Mouse (Mus musculus) mature B cell (primary cell): ENCODE results near the gene Eef1akmt3.

Experiments used
- in situ Hi-C: fragments of 300-500 bp; cut with MboI; formaldehyde crosslinking; loops from 2 replicates; pipeline ENCODE4 v1.14.3; 2019

Eef1akmt3 gene

DNA sequence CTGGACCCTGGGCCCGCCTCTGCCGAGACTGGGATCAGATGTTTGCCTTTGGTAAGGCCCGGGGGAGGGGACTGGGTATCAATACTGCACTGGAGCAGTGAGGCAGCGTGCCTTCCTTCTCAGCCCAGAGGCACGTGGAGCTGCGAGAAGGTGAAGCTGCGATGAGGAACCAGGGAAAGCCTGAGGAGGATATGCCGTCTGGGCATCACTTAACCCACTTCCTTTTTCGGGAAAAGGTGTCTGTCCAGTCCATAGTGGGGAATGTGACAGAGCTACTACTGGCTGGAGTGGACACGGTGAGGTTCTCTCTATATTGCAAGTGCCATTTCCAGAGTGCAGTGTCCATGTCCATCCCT is 8.8 kb upstream of the Eef1akmt3 start:
- in situ Hi-C loops = no loop called here

DNA sequence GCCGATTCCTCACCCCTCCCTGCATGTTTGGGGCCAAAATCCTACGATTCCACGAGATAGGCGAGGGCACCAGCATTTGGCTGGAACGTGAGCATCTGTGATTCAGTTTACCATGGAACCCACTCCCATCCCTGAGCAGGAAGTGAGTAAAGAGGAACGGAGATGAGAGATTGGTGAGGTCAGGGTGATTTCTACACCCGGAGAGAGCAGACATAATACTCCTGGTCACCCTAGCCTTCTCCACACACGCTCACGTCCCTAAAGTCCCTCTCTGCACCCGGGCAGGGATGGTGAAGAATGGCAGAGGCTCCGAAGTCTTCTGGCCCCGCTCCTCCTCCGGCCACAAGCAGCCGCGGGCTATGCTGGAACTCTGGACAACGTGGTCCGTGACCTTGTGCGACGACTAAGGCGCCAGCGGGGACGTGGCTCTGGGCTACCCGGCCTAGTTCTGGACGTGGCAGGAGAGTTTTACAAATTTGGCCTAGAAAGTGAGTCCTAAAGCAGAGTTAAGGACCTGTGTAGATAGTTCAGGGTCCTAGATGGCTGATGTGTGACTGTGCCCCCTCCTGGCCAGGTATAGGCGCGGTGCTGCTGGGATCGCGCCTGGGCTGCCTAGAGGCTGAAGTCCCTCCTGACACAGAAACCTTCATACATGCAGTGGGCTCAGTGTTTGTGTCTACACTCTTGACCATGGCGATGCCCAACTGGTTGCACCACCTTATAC is 8.2 kb upstream of the Eef1akmt3 start:
- in situ Hi-C loops = no loop called here

DNA sequence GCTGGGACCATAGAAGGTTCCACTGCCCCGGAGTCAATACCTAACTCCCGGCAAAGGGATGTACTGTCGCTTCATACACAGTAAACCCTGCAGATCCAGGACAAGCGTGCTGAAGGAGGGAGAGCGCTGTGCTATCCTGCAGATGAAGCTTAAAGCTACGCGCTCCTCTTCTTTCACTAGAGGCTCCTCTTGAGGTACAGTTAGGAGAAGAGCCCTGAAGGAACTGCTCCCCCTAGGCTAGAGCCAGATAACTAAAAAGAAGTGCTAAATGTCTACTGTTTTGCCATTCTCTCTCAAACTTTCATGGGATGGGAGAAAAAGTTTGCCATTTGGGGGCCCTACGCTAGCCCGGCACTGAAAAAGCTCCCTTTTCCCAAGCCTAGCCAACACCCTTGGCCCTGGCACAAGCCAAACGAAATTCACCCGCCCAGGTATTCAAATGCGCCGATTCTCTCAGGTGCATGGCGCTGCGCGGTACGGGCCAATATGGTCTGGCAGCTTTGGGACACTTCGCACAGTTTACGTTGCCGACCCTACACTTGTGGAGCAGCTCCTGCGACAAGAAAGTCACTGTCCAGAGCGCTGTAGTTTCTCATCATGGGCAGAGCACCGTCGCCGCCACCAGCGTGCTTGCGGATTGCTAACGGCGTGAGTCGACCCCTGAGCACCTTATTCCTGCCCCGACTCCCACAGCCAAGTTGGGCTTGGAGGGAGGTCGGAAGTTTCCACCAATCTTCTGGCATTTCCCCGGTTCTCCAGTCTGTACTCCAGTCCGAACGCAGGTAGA is 7.5 kb upstream of the Eef1akmt3 start:
- in situ Hi-C loops = no loop called here

DNA sequence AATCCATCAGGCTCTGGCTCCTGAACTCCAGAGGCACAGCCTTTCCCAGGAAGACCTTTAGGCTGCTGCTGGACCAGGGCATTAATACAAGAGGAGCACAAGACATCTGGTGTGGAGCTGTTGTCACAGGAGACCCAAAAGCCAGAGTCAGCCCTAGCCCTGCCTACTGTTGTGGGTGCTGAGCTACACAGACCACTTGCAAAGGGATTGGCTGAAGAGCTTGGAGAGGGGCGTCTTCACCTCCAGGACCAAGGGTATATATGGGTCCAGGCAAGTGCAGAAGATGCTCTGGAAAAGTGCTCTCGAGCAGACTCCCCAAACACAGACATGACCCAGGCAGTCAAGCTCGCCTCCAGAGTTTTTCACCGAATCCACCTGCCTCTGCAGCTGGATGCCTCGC is 6.6 kb upstream of the Eef1akmt3 start, which contains the start of gene Cyp27b1:
Gene Cyp27b1 (plus strand): TSS at position 297 of the 400 bp plus-strand sequence.
- in situ Hi-C loops = no loop called here

GRCm38 (mm10) chr10:127043187-127043586 is 1.9 kb upstream of the Eef1akmt3 start:
- in situ Hi-C loops = no loop called here

DNA sequence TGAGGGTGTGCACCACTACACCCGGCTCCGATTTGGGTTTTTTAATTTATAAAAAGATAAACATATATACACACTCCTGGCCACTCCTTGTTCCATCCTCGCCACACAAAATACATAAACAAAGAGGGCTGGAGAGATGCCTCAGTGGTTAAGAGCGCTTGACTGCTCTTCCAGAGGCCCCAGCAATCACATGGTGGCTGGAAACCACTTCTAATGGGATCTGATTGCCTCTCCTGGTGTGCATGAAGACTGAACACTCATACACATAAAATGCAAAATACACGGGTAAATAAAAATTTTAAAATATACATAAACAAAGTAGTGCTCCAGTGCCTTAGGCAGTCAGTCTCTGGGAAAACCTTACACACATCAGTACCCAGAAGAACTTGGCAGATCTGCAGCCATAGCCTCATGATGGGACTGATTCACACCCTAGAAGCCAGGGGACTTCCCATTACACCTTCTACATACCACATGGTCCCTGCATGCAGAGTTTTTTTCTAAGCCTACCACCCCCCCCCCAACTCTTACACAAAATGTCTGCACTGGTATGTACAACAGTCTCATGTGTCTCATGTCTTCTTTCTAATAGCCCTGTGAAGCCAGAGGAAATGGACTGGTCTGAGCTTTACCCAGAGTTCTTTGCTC is 1.3 kb upstream of the Eef1akmt3 start:
- in situ Hi-C loops = no loop called here

DNA sequence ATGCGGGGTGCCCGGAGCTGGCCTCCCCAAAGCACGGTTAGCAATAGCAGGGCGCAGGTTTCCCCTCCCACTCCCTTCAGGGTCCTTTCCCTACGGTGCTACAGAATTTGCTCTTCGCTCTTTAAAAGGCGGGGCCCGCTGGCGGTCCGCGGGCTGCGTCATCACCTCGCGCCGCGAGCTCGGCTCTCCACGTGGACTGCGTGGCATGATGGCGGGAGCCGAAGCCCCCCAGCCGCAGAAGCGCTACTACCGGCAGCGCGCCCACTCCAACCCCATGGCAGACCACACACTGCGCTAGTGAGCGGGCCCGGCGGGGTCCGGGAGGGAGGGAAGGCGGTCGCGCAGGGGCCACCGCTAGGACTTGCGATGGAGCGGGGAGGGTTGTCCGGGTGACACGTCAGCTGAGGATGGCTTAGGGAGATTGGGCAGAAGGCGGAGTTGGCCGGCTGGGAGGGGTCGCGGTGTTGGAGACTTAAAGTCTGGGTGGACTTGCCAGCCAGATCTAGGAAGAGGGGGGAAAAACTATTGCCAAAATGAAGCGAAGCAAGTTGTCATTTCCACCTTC is 543 bp upstream of the Eef1akmt3 start:
- in situ Hi-C loops = no loop called here

DNA sequence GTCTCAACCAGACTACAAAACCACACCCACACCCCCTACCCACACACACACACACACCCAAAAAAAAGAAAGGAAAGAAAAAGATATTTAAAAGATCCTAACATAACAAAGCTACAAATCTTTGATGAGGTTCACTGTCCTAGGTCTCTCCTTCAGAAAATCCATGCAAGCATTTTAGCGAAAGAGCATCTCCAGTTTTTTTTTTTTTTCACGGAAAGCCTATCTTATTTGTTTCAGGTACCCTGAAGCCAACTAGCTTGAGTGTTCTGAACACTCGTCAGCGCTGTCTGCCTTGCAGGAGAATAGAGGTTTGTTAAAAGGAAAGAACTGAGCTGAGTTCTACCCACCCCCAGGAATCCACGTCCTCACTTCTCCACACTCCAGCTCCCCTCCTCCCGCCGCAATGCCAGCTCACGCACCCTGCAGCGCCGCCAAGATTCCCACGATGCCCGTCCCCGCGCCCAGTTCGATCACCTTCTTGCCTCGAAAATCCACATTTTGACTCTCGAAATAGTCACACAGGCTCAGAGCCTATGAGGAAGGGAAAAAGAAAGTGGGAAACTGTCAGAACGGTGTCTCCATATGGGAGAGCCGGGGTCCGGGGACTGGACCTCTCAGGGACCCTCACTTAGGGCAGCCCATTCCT is 621 bp downstream of the Eef1akmt3 start:
- in situ Hi-C loops = no loop called here

DNA sequence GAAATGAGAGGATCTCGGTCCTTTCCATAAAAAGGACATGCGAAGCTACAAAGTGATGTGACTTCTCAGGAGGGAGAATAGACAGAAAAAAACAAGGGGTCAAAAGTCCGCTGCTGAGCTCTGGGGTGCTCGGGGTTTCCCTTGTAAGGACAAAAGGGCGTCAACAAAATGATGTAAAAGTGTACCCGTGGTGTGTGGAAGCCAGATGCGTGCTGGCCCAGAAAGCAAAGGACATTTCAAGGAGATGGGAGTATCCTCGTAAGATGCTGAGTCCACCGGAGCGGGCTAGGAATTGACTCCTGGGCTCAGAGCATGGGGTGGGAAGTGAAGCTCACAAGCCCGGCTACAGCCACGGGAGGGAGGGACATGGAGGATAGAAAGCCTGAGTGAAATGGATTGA is 3.7 kb downstream of the Eef1akmt3 start:
- in situ Hi-C loops = loop anchor here (10.0 kb wide), 1 partner anchor 123 kb away; no protein-coding TSS in a partner anchor

- in situ Hi-C loops = loop anchor here (10.0 kb wide), 1 partner anchor 121 kb away; no protein-coding TSS in a partner anchor
Measured at GRCm38 (mm10) chr10:127036273-127036672, 5.0 kb downstream of the Eef1akmt3 start.

DNA sequence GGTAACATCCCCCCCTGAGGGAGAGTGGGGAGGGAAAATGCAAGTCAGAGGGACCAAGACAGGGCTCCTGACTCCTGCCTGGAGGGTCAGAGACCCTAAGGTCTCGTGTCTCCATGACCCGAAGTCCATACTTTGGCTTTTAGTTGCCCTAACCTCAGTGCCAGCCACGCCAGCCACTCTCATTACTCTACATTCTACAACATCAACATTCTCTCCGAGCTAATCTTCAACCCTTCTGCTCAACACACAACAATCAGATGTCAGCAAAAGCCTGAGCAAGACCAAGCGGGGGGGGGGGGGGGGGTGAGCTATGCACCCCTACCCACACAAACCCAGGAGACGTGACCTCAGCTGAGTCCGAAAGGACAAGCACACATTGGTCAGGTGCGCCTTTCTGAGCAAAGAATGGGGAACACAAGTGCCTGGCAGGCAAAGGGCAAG is 8.0 kb downstream of the Eef1akmt3 start:
- in situ Hi-C loops = loop anchor here (10.0 kb wide), 1 partner anchor 119 kb away; no protein-coding TSS in a partner anchor

- in situ Hi-C loops = loop anchor here (10.0 kb wide), 1 partner anchor 116 kb away; no protein-coding TSS in a partner anchor
Measured at GRCm38 (mm10) chr10:127030336-127031296, 10.7 kb downstream of the Eef1akmt3 start, which contains the start of gene Tsfm. TSS of gene Tsfm (minus strand) at chr10:127030840.

- in situ Hi-C loops = no loop called here
Measured at GRCm38 (mm10) chr10:127018422-127018821, 22.9 kb downstream of the Eef1akmt3 start.

GRCm38 (mm10) chr10:127017071-127017470 is 24.2 kb downstream of the Eef1akmt3 start:
- in situ Hi-C loops = no loop called here

DNA sequence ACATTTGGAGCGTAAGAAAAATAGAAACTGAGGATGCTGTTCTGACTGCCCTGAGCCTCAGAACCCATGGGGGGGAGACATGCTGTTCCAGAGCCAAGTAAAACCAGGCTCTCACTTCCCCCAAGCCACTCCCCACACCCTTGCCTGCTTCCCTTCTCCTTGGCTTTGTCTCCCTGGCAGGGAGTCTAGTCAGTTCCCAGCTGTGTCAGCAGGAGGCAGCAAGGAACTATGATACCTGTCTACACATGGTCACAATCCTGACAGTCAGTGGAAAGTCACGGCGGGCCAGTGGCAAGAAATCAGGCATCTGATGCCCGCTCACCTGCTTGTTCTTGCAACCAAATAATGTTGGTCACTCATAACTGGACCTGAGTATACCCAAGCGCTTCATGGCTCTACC is 24.8 kb downstream of the Eef1akmt3 start:
- in situ Hi-C loops = no loop called here

GRCm38 (mm10) chr10:127003806-127004205 is 37.5 kb downstream of the Eef1akmt3 start:
- in situ Hi-C loops = no loop called here

DNA sequence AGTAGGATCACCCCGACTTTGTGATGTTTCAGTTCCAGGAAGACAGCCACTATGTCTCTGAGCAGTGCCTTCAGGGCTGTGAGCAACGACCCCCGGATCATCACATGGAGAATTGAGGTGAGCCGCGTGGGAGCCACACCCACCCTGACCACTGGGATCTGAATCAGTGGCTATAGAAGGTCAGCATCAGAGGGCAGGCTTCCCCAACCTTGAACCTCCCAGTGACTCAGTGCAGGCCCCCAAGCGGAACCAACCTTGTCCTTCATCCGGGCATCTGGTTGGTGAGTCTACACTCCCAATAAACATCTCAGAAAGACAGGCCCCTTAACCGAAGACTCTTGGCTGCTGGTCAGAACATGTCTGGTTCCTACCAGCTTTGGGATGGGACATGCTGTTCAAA is 38.0 kb downstream of the Eef1akmt3 start:
- in situ Hi-C loops = no loop called here

GRCm38 (mm10) chr10:127002765-127003164 is 38.5 kb downstream of the Eef1akmt3 start:
- in situ Hi-C loops = no loop called here

GRCm38 (mm10) chr10:127002056-127002455 is 39.3 kb downstream of the Eef1akmt3 start:
- in situ Hi-C loops = no loop called here

- in situ Hi-C loops = no loop called here
Measured at GRCm38 (mm10) chr10:127001297-127001696, 40.0 kb downstream of the Eef1akmt3 start.
